Mouse (Mus musculus): ENCODE data around the gene Tepsin.

The Tepsin gene

GRCm38 (mm10) chr11:120098588-120099511 lies at the start of gene Tepsin, which contains the start of gene Ndufaf8:
Gene Tepsin (minus strand): TSS chr11:120098731.
Gene Ndufaf8 (plus strand): TSS chr11:120098928.
- DNase-seq (ENCODE audit: low spot score), result peak; percentile 97

DNA sequence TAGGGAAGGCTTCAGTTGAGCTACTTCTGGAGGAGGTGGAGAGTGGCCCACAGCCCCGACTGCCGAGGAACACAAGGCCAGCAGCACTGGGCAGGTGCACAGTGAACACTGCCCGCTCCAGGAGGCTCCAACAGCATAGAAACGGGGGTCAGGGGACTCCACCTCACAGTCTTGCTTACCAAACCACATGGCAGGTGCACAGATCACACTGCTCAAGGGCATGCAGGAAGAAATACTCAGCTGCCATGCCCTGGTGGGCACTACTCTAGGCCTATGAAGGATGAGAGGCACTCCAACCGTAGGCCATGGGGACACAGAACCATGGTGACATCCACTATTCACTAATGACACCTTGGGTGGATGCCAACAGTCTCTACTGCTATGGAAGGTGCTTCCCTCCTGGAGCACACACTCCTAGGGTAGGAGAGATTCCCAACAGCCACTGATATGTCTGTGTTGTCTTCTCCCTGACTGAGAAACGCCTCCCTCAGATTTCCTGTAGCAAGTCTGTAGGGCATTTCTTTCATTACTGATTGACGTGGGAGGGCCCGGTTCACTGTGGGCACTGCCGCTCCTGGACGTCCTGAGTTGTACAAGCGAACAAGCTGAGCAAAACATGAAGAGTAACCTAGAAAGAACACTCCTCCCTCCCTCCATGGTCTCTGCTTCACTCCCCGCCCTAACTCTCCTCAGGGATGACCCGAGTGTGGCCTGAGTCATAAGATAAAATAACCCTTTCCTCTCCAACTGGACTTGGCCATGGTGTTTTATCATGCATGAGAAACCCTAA lies 45.4 kb upstream of the Tepsin start:
- no peak for DNase-seq (ENCODE audit: low spot score)

DNA sequence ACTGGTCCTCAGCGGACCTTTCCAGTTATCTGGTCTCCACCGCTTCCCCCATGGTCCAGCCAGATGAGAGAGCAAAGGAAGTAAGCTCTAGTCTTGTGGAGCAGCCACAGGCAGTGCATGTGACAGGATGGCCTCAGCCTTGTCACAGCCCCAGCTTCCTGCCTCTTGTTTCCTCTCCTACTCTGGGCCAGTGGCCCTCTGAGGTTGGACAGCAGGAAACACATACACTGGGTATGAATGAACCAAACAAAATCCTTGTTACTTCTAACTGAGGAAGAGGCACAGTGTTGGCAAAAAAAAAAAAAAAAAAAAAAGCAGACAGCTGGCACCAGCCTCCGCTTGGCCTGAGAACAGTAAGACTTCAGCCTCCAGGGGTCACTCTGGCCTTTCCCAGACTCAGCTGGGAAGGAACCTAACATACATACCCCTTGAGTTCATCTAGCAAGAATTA lies 44.1 kb upstream of the Tepsin start:
- peak; percentile 47 for DNase-seq (ENCODE audit: low spot score)

GRCm38 (mm10) chr11:120140255-120140654 lies 41.7 kb upstream of the Tepsin start:
- DNase-seq (ENCODE audit: low spot score), result no peak

GRCm38 (mm10) chr11:120139309-120139731 lies 40.8 kb upstream of the Tepsin start:
- DNase-seq (ENCODE audit: low spot score), result no peak

DNA sequence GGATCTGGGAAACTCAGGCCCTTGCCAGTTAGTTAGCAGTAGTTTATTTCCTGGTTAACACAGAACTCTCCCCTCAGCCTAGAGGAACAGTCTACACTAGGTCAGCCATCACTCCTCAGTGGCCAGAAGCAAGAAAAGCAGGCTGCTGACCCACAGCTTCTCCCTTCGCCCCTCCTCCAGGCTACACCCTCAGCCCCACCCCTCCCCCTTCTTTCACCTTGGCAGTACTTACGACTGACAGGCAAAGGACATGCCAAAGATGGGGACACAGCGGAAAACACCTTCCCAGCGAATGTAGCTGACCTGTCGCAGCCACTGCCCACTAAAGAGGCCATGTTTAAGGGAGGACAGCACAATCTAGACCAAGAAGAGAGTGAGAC lies 39.1 kb upstream of the Tepsin start:
- no peak for DNase-seq (ENCODE audit: low spot score)

DNA sequence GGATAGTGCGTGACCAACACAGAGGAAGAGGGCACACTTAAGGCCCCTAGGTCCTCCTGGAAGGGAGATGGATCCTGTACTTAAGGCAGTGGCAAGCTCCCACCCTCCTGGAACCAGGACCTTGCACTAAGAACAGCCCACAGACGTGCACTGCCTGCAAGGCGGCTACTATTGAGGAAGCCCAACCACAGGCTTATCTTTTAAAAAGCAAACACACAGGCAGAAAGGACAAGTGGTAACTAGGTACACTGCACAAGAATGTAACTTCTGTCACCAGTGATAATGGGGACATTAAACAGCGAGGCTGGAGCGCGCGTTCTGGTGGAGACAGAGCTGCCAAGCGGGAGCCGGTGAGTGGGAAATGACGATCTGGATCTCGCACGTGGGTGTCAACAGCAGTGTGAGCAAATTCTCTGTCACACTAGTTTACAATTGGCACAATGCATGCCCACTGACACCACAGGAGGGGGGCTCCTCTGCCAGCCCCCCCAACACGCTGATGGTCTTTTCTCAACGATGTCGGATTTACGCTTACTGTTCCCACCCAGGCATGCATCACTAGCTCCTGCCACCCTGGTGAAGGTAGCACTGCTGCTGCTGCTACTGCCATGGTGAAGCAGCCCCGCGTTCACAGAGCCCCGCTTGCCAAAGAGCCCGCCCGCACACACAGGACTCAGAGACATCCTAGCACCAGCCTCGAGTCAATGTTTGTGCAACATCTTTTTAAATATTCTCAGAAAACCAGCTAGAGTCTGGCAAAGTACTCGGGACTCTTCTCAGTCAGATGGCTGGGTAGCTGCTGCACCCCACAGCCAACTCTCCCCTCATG lies 38.5 kb upstream of the Tepsin start:
- no peak for DNase-seq (ENCODE audit: low spot score)

DNA sequence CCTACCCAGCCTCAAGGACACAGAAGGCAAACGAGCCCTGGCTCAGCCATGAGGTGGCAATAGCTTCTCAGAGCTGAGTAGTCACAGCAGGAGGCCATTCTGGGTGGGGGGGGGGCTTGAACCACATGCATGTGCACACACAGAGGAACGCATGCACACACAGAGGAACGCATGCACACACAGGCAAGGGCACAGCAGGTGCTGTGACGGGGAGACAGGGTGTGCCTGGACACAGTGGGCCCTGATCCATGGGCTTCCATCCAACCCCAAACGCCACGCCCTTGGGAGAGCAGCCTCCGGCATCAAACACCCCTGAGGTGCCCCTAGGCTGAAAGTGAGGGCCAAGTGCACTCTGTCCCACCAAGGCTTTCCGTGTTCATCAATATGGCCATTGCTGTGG lies 37.7 kb upstream of the Tepsin start:
- DNase-seq (ENCODE audit: low spot score), result no peak

- no peak for DNase-seq (ENCODE audit: low spot score)
These were observed 36.5 kb upstream of the Tepsin start for GRCm38 (mm10) chr11:120134847-120135530.

- no peak for DNase-seq (ENCODE audit: low spot score)
These were observed 35.6 kb upstream of the Tepsin start for GRCm38 (mm10) chr11:120134148-120134547.

GRCm38 (mm10) chr11:120129281-120129680 lies 30.8 kb upstream of the Tepsin start:
- DNase-seq (ENCODE audit: low spot score), result no peak

GRCm38 (mm10) chr11:120126845-120127244 lies 28.3 kb upstream of the Tepsin start:
- no peak for DNase-seq (ENCODE audit: low spot score)

DNA sequence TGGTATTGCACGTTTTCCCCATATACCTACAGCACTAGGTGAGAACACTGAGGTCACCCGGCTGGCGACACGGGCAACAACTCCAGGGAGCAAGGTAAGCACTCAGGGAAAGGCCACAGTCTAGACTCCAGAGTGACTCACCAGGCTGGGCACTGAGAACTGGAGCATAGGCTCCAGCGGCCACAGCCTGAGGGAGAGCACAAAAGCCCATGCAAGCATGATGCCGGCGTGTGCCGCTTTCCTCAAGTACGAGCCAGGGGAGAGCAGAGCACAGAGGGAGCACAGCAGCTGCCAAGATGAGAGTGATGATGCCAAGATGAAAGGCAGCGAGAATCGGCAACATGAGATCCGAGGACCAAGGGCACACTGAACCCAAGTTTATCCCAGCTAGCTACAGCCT lies 23.6 kb upstream of the Tepsin start:
- no peak for DNase-seq (ENCODE audit: low spot score)

GRCm38 (mm10) chr11:120120642-120121420 lies 22.3 kb upstream of the Tepsin start:
- DNase-seq (ENCODE audit: low spot score), result peak; percentile 70

- DNase-seq (ENCODE audit: low spot score), result no peak
These were observed 21.5 kb upstream of the Tepsin start for GRCm38 (mm10) chr11:120119936-120120541.

DNA sequence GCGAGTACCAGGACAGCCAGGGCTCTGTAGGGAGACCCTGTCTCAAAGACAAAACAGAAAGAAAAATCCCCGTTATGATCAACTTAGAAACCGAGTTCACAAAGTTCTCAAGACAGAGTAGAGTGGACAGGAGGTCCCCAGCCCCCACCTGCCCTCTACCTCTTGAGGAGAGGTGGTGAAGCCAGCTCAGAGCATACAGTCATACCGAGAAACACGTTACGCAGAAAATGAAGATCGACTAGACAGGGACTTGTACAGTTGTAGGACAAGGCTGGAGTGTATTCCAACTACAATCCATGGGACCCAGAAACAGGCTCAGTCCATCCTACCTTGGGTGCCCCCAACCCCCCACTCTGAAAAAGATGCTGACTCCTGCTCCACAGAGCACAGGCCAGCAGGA lies 20.6 kb upstream of the Tepsin start:
- DNase-seq (ENCODE audit: low spot score), result no peak

- no peak for DNase-seq (ENCODE audit: low spot score)
These were observed 19.1 kb upstream of the Tepsin start for GRCm38 (mm10) chr11:120117626-120118025.

- DNase-seq (ENCODE audit: low spot score), result no peak
These were observed 16.1 kb upstream of the Tepsin start for GRCm38 (mm10) chr11:120114488-120115215.

- DNase-seq (ENCODE audit: low spot score), result no peak
These were observed 13.6 kb upstream of the Tepsin start for GRCm38 (mm10) chr11:120112136-120112535.

Data from retina, embryonic 14.5 days (tissue).